Mouse (Mus musculus) lung, embryonic 14.5 days (tissue): ENCODE data around the gene Dph5. TPM values are rescaled to one million over a fixed set of nuclear protein-coding genes. Genes with fewer than 3 reads are reported as not detected.

Source experiments
- ATAC-seq: fragments of 200-750 bp; cut with Nextera tagmentation; 2 replicates; pipeline ENCODE4 v1.8.0; 2017; ENCODE audit warnings: mild to moderate bottlenecking, moderate TSS enrichment, moderate library complexity; ENCODE audit not compliant: insufficient read depth
- DNase-seq: peaks from one replicate; pipeline ENCODE4 v3.0.0-alpha.2; 2015
- H3K27ac ChIP-seq: fragments of 300-500 bp; sonication (generic); 2 replicates; pipeline ENCODE4 v1.5.1; 2014; ENCODE audit warnings: low read depth, mild to moderate bottlenecking, moderate library complexity
- H3K27me3 ChIP-seq: fragments of 300-500 bp; sonication (generic); 2 replicates; pipeline ENCODE4 v1.6.1; 2014; ENCODE audit warnings: low read length, control low read depth; ENCODE audit not compliant: insufficient read depth
- H3K36me3 ChIP-seq: fragments of 300-500 bp; sonication (generic); 2 replicates; pipeline ENCODE4 v1.6.1; 2014; ENCODE audit warnings: control low read depth; ENCODE audit not compliant: insufficient read depth
- H3K4me1 ChIP-seq: fragments of 300-500 bp; sonication (generic); 2 replicates; pipeline ENCODE4 v1.6.1; 2014; ENCODE audit warnings: antibody characterized with exemption, control low read depth; ENCODE audit not compliant: insufficient read depth
- H3K4me2 ChIP-seq: fragments of 300-500 bp; sonication (generic); 2 replicates; pipeline ENCODE4 v1.6.1; 2014; ENCODE audit warnings: mild to moderate bottlenecking
- H3K4me3 ChIP-seq: fragments of 300-500 bp; sonication (generic); 2 replicates; pipeline ENCODE4 v1.5.1; 2014; ENCODE audit warnings: low read depth, low read length
- H3K9ac ChIP-seq: fragments of 300-500 bp; sonication (generic); 2 replicates; pipeline ENCODE4 v1.6.1; 2014
- H3K9me3 ChIP-seq: fragments of 300-500 bp; sonication (generic); 2 replicates; pipeline ENCODE4 v1.6.1; 2016; ENCODE audit warnings: low read depth, low read length, control low read depth
- CTCF ChIP-seq: IDR thresholded peaks from 2 replicates; pipeline ENCODE4 v1.5.1; 2016; ENCODE audit warnings: antibody characterized with exemption, low read depth
- WGBS: fragments of 180-500 bp; shearing (Covaris S2); extraction: QIAGEN DNeasy Blood & Tissue Kit; methylation state at CpG from one replicate; pipeline ENCODE4 v1.1.7; 2014; 5-methylcytosine and 5-hydroxymethylcytosine counted together
- polyA plus RNA-seq: library from polyadenylated mRNA; unstranded; fragments of >200 nt; fragmentation: Nextera tagmentation; extraction: Ambion mirVana; gene quantifications from 2 replicates; pipeline ENCODE4 v1.2.1, GENCODE M21; 2014

The Dph5 gene
- polyA plus RNA-seq, 1 experiment from 2014 or later = 28.0 TPM

GRCm38 (mm10) chr3:115940510-115940909, 52.9 kb downstream of the Dph5 start:
- Histone ChIP-seq H3K36me3 (peaks cover 32% of the 10 kb centered on the region), H3K9me3 (no peaks in the 10 kb centered on the region), H3K4me3 (no peak overlapping the region), H3K27me3 (no peaks in the 10 kb centered on the region), H3K9ac (no peak overlapping the region), H3K27ac (no peak overlapping the region), H3K4me1 (no peaks in the 10 kb centered on the region), H3K4me2 (no peak overlapping the region)
- ATAC-seq (no peak), DNase-seq (no peak)
- WGBS = 90% methylated on average over 4 of the region's 4 CpGs
- no peak for TF ChIP-seq CTCF

DNA sequence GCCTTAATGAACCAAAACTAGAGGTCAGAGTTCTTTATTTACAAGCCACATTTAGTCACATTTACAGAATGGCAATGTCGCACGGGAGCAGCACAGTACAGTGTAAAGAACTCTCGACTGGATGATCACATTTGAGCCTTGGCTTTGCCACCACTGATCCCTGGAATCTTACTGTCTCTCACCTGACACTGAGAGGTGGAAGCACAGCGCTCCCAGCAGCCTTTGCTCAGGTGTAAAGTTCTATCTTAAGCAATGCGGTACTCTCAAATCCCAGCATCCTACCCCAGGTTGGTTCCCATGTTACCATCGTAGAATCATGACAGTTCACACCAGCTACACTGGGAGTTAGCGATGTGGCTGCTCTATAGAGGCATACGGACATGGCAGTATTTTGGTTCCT, 53.8 kb downstream of the Dph5 start:
- 91% methylated on average over 8 of the region's 8 CpGs for WGBS
- Histone ChIP-seq H3K4me3 (no peak overlapping the region), H3K9ac (no peak overlapping the region), H3K27ac (no peak overlapping the region), H3K4me2 (no peak overlapping the region), H3K9me3 (no peaks in the 10 kb centered on the region), H3K36me3 (peaks cover 36% of the 10 kb centered on the region), H3K27me3 (no peaks in the 10 kb centered on the region), H3K4me1 (no peaks in the 10 kb centered on the region)
- no peak for ATAC-seq
- no peak for TF ChIP-seq CTCF
- no peak for DNase-seq

- TF ChIP-seq CTCF = no peak
- Histone ChIP-seq H3K9me3 (no peaks in the 10 kb centered on the region), H3K4me1 (no peaks in the 10 kb centered on the region), H3K4me2 (no peak overlapping the region), H3K27me3 (no peaks in the 10 kb centered on the region), H3K4me3 (no peak overlapping the region), H3K27ac (no peak overlapping the region), H3K9ac (no peak overlapping the region), H3K36me3 (peaks cover 49% of the 10 kb centered on the region)
- WGBS = 95% methylated on average over 6 of the region's 6 CpGs
- DNase-seq = no peak
- ATAC-seq = no peak
These were observed 56.7 kb downstream of the Dph5 start for GRCm38 (mm10) chr3:115944376-115944775.

GRCm38 (mm10) chr3:115946272-115946671, 58.6 kb downstream of the Dph5 start:
- no peak overlapping the region for H3K4me3 ChIP-seq
- peaks cover 54% of the 10 kb centered on the region for H3K36me3 ChIP-seq
- no peaks in the 10 kb centered on the region for H3K9me3 ChIP-seq
- WGBS = 92% methylated on average over 8 of the region's 8 CpGs
- no peaks in the 10 kb centered on the region for H3K4me1 ChIP-seq
- no peak overlapping the region for H3K4me2 ChIP-seq
- TF ChIP-seq CTCF = no peak
- ATAC-seq (no peak), DNase-seq (no peak)
- H3K27me3 ChIP-seq = no peaks in the 10 kb centered on the region
- H3K9ac ChIP-seq = no peak overlapping the region
- no peak overlapping the region for H3K27ac ChIP-seq

- 67% methylated on average over 3 of the region's 3 CpGs for WGBS
- no peak overlapping the region for H3K4me3 ChIP-seq
- H3K9ac ChIP-seq = no peak overlapping the region
- H3K27ac ChIP-seq = no peak overlapping the region
- ATAC-seq = no peak
- H3K4me2 ChIP-seq = no peak overlapping the region
- H3K9me3 ChIP-seq = no peaks in the 10 kb centered on the region
- H3K4me1 ChIP-seq = no peaks in the 10 kb centered on the region
- peaks cover 60% of the 10 kb centered on the region for H3K36me3 ChIP-seq
- no peaks in the 10 kb centered on the region for H3K27me3 ChIP-seq
- TF ChIP-seq CTCF = no peak
- DNase-seq = no peak
These were observed 61.7 kb downstream of the Dph5 start for GRCm38 (mm10) chr3:115949220-115949920.

DNA sequence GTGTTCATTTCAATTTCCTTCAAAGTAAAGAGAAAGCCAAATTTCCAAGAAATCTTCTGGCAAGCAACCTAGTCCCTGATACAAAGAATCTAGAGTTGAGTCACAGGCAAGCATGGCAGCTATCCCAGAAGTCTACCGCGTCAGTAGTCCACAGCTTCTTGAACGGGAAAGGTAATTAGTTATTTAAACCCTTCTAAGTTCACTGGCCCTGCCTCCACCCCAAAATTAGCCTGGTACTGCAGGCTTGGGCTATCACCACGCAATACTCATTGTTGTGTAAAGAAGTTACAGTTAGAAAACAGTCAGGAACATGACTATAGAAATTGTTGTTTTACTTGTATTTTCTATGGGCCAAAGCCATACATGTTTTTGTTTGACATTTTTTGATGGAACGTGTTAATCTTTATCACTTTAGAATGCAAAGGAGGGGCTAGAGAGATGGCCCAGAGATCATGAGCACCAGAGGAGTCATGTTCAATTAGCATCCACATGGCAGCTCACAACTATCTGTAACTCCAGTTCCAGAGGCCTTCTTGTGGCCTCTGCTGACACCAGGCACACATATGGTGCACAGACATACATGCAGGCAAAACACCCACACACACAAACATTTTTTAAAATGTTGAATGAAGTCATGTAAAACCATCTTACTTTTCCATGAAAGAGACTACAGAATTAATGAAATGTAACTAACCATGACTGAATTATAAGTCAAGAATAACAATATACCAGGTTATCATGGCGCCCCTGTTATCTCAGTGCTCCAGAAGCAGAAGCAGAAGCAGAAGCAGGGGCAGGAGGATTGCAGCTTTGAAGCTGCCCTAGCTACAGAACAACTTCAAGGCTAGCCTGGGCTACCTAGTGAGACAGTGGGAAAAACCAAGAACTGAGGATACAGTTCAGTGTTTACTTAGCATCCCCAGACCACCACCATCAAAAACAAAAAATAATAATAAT, 62.6 kb downstream of the Dph5 start:
- H3K36me3 ChIP-seq = peaks cover 59% of the 10 kb centered on the region
- H3K4me2 ChIP-seq = no peak overlapping the region
- ATAC-seq (no peak), DNase-seq (no peak)
- no peak overlapping the region for H3K27ac ChIP-seq
- no peak for TF ChIP-seq CTCF
- no peak overlapping the region for H3K4me3 ChIP-seq
- H3K4me1 ChIP-seq = no peaks in the 10 kb centered on the region
- no peaks in the 10 kb centered on the region for H3K27me3 ChIP-seq
- no peaks in the 10 kb centered on the region for H3K9me3 ChIP-seq
- 88% methylated on average over 6 of the region's 6 CpGs for WGBS
- H3K9ac ChIP-seq = no peak overlapping the region

- DNase-seq = no peak
- Histone ChIP-seq H3K27ac (no peak overlapping the region), H3K4me1 (no peaks in the 10 kb centered on the region), H3K36me3 (peaks cover 59% of the 10 kb centered on the region), H3K9ac (no peak overlapping the region), H3K27me3 (no peaks in the 10 kb centered on the region), H3K9me3 (no peaks in the 10 kb centered on the region), H3K4me2 (no peak overlapping the region), H3K4me3 (no peak overlapping the region)
- no peak for TF ChIP-seq CTCF
- ATAC-seq = no peak
- 72% methylated on average over 3 of the region's 3 CpGs for WGBS
These were observed 63.6 kb downstream of the Dph5 start for GRCm38 (mm10) chr3:115951221-115951620.
